Mouse (Mus musculus) hindbrain, embryonic 13.5 days (tissue): Measurements from ENCODE around the gene Rin2. TPM values are rescaled to one million over a fixed set of nuclear protein-coding genes. Genes with fewer than 3 reads are reported as not detected.

ENCODE experiments used
- ATAC-seq: fragments of 200-750 bp; cut with Nextera tagmentation; 2 replicates; pipeline ENCODE4 v1.8.0; 2017; ENCODE audit warnings: moderate TSS enrichment; ENCODE audit not compliant: low FRiP score
- H3K27ac ChIP-seq: fragments of 300-500 bp; sonication (generic); 2 replicates; pipeline ENCODE4 v1.5.1; 2015; ENCODE audit warnings: inconsistent platforms, mild to moderate bottlenecking, moderate library complexity
- H3K27me3 ChIP-seq: fragments of 300-500 bp; sonication (generic); 2 replicates; pipeline ENCODE4 v1.6.1; 2015; ENCODE audit warnings: mild to moderate bottlenecking, inconsistent platforms
- H3K36me3 ChIP-seq: fragments of 300-500 bp; sonication (generic); 2 replicates; pipeline ENCODE4 v1.6.1; 2015; ENCODE audit warnings: mild to moderate bottlenecking, inconsistent platforms
- H3K4me1 ChIP-seq: fragments of 300-500 bp; sonication (generic); replicated peaks from 2 replicates; pipeline ENCODE4 v1.6.1; 2015; ENCODE audit warnings: inconsistent platforms
- H3K4me2 ChIP-seq: fragments of 300-500 bp; sonication (generic); 2 replicates; pipeline ENCODE4 v1.6.1; 2015; ENCODE audit warnings: inconsistent platforms, mild to moderate bottlenecking, moderate library complexity
- H3K4me3 ChIP-seq: fragments of 300-500 bp; sonication (generic); 2 replicates; pipeline ENCODE4 v1.5.1; 2015; ENCODE audit warnings: mild to moderate bottlenecking, inconsistent platforms
- H3K9ac ChIP-seq: fragments of 300-500 bp; sonication (generic); 2 replicates; pipeline ENCODE4 v1.6.1; 2015; ENCODE audit warnings: mild to moderate bottlenecking, inconsistent platforms
- H3K9me3 ChIP-seq: fragments of 300-500 bp; sonication (generic); 2 replicates; pipeline ENCODE4 v1.6.1; 2016; ENCODE audit warnings: inconsistent platforms
- WGBS: fragments of 180-500 bp; shearing (Covaris S2); methylation state at CpG from one replicate; pipeline ENCODE4 v1.1.7; 2015; 5-methylcytosine and 5-hydroxymethylcytosine counted together
- polyA plus RNA-seq: library from polyadenylated mRNA; unstranded; fragments of >200 nt; fragmentation: Nextera tagmentation; extraction: Ambion mirVana; gene quantifications from 2 replicates; pipeline ENCODE4 v1.2.1, GENCODE M21; 2015

Gene Rin2
- polyA plus RNA-seq, 1 experiment from 2014 or later = 15.4 TPM

DNA sequence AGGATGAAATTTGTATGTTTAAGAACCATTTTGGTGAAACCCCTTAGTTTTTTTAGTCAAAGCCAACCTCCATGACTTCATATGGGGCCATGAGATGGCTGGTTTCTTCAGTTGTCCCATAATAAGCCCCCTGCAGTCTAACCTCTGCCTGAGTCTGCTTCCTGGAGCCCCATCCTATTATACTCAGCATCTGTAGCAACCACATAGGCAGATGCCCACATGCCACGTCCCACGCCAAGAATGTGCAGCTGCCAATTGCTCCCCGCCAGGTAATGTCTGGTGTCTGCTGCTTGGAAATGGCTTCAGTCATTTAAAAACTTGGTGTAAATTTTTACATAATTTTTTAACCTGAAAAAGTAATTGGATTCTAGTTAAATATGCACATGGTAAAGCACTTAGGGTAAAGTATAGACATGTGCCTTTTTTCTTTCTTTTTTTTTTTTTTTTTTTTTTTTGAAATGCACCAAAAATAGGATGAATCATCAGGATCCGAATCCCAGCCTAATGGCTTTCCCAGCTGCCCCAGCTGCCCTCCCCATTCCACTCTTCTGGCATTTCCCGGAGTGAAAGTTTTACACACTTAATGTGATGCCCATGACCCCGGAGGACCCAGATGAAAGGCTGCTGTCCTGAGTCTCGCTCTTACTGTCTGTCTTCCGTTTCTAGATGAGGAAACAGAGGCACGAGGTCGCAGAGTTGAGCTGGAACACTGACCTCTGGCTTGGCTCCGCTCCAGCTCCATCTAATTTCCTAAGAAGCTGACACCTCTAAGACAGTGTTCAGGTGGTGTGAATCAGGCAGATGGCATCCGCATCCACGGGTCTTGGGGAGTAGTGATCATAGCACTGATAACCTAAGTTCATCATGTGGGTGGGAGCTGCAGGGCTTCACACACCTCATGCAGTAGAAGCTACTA lies 68.0 kb downstream of the Rin2 start:
- no peaks in the 10 kb centered on the region for H3K36me3 ChIP-seq
- H3K9ac ChIP-seq = no peak overlapping the region
- no peak overlapping the region for H3K27ac ChIP-seq
- no peak for ATAC-seq
- H3K27me3 ChIP-seq = no peaks in the 10 kb centered on the region
- H3K4me2 ChIP-seq = no peak overlapping the region
- 81% methylated on average over 13 of the region's 13 CpGs for WGBS
- no peak overlapping the region for H3K4me3 ChIP-seq
- no peaks in the 10 kb centered on the region for H3K4me1 ChIP-seq
- no peaks in the 10 kb centered on the region for H3K9me3 ChIP-seq

- no peaks in the 10 kb centered on the region for H3K27me3 ChIP-seq
- no peak overlapping the region for H3K27ac ChIP-seq
- H3K36me3 ChIP-seq = no peaks in the 10 kb centered on the region
- no peak overlapping the region for H3K9ac ChIP-seq
- H3K4me1 ChIP-seq = no peaks in the 10 kb centered on the region
- no peak overlapping the region for H3K4me3 ChIP-seq
- no peaks in the 10 kb centered on the region for H3K9me3 ChIP-seq
- WGBS = 57% methylated on average over 1 of the region's 1 CpGs
- no peak for ATAC-seq
- no peak overlapping the region for H3K4me2 ChIP-seq
Observed at GRCm38 (mm10) chr2:145746406-145746805, 71.4 kb downstream of the Rin2 start.

DNA sequence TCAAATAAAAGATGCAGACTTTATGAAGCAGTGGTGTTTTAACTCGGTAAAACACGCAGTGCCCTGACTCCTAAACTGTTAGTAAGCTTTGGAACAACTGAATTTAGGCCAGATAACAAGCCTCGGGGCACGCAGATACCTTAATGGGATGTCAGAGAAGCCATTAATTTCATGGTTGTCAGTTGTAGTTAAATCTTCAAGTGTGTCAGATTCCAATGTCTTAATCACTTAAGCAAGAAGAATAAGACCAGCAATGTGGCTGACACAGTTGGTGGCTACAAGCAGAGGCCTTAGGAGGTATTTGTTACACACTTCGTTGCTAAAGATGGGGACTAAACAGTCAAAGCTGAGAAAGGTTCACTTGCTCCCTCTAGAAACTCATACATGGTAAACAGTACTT lies 74.6 kb downstream of the Rin2 start:
- no peak overlapping the region for H3K4me2 ChIP-seq
- ATAC-seq = no peak
- H3K9ac ChIP-seq = no peak overlapping the region
- H3K27ac ChIP-seq = no peak overlapping the region
- no peaks in the 10 kb centered on the region for H3K4me1 ChIP-seq
- no peaks in the 10 kb centered on the region for H3K36me3 ChIP-seq
- H3K27me3 ChIP-seq = no peaks in the 10 kb centered on the region
- H3K9me3 ChIP-seq = no peaks in the 10 kb centered on the region
- WGBS = 54% methylated on average over 5 of the region's 5 CpGs
- H3K4me3 ChIP-seq = no peak overlapping the region

GRCm38 (mm10) chr2:145752572-145752971 lies 77.6 kb downstream of the Rin2 start:
- no peak overlapping the region for H3K9ac ChIP-seq
- no peak overlapping the region for H3K27ac ChIP-seq
- no peaks in the 10 kb centered on the region for H3K36me3 ChIP-seq
- H3K4me1 ChIP-seq = peaks cover 7% of the 10 kb centered on the region
- 86% methylated on average over 6 of the region's 6 CpGs for WGBS
- no peak overlapping the region for H3K4me2 ChIP-seq
- H3K9me3 ChIP-seq = no peaks in the 10 kb centered on the region
- H3K4me3 ChIP-seq = no peak overlapping the region
- no peak for ATAC-seq
- H3K27me3 ChIP-seq = no peaks in the 10 kb centered on the region

DNA sequence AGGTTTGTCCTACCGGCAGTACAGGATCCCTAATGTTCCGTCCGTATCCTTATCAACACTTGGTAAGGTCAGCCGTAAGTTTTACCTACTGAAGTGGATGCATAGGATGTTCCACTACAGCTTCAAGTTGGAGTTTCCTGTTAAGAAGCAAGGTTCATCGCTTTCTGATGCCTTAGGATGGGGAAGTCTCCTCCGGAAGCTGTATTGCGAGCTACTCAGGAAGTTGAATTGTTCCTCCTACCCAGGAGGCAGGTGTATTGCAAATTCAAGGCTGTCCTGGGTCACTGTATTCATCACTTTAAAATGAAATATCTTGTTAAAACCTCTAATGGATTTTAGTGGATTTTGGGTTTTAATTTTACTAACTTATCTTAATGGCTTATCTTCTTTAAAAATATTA lies 79.0 kb downstream of the Rin2 start:
- Histone ChIP-seq H3K4me3 (no peak overlapping the region), H3K27ac (no peak overlapping the region), H3K4me1 (peaks cover 7% of the 10 kb centered on the region), H3K9me3 (no peaks in the 10 kb centered on the region), H3K36me3 (no peaks in the 10 kb centered on the region), H3K27me3 (no peaks in the 10 kb centered on the region), H3K9ac (no peak overlapping the region), H3K4me2 (no peak overlapping the region)
- 93% methylated on average over 7 of the region's 7 CpGs for WGBS
- no peak for ATAC-seq

DNA sequence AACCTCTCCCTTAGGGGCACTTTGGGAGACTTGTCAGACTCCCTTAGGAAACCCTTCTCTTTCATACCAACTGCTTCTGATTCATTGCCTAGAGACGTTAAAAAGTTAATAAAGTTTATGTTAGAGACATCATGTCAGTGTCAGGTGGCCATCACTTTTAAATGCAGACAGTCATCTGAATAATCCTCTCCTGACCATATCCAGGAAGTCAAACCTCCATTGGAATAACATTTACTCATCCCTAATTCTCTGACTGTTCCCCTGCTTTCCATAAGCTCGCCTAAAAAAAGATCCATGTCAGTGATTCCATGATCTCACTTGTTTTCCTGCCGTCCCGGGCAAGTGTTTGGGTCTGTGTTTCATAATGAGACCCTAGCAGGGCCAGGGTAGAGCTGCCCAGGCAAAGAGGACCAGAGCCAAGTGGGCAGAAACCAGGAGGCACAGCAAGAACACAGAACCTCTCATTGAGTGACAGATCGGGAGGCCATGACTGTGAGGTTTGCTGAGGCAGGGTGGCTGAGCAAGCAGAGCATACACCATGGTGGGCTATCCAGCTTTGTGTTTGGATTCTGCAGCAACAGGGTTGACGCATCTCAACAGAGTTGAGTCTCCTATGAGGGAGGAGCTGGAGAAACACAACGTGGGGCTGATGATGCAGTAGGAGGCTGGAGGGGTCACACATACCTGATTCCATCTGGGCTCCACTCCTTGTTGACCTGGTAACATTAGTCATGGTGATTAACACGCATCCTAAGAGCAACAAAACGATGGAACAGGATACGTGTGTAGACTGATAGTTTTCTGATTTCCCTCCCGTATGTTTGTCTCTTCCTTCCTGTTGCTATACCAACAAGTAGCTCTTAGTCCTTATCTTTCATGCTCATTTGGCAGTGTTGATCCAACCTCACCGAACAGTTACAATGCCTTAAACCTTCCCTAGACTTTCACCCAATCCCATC lies 81.1 kb downstream of the Rin2 start:
- H3K9ac ChIP-seq = no peak overlapping the region
- ATAC-seq = no peak
- no peak overlapping the region for H3K4me3 ChIP-seq
- H3K27ac ChIP-seq = no peak overlapping the region
- H3K4me1 ChIP-seq = peaks cover 7% of the 10 kb centered on the region
- 84% methylated on average over 12 of the region's 12 CpGs for WGBS
- H3K4me2 ChIP-seq = no peak overlapping the region
- H3K36me3 ChIP-seq = no peaks in the 10 kb centered on the region
- H3K27me3 ChIP-seq = no peaks in the 10 kb centered on the region
- H3K9me3 ChIP-seq = no peaks in the 10 kb centered on the region

DNA sequence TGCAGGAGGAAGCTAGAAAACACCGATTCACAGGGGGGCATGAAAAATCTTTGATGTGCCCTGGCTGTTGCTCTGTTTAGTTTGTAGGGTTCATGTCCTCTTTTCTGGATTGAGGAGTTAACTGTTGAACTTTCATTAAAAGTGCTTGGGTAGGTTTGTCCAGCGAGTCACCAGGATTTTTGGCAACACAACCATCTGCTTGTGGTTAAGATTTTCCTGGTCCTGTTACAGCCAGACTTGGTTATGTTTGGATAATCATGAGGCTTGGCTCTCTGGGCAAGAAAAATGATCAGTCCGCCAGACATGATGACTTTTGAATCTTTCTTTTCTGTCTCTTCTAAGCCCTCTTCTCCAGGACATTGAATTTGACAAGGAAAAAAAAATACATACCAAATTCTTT lies 85.1 kb downstream of the Rin2 start:
- Histone ChIP-seq H3K9me3 (no peaks in the 10 kb centered on the region), H3K4me1 (peaks cover 7% of the 10 kb centered on the region), H3K27me3 (no peaks in the 10 kb centered on the region), H3K9ac (no peak overlapping the region), H3K4me3 (no peak overlapping the region), H3K4me2 (no peak overlapping the region), H3K36me3 (no peaks in the 10 kb centered on the region), H3K27ac (no peak overlapping the region)
- ATAC-seq = no peak
- WGBS = 71% methylated on average over 3 of the region's 3 CpGs

DNA sequence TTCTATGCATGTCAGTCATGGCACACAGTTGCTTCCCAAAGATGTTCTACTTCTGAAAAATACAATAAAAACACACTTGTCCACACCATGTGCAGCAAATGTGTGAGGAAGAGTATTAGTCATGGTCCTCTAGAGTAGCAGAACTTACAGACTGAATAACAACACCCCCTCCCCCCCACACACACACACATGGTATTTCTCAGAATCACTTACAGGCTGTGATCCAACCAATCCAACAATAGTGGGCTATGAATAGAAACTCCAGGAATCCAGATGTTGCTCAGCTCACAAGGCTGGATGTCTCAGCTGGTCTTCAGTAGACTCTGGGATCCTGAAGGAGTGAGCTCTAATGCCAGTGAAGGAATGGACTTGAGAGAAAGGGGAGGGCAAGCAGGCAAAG lies 86.4 kb downstream of the Rin2 start:
- Histone ChIP-seq H3K27ac (no peak overlapping the region), H3K9me3 (no peaks in the 10 kb centered on the region), H3K9ac (no peak overlapping the region), H3K36me3 (no peaks in the 10 kb centered on the region), H3K4me3 (no peak overlapping the region), H3K4me1 (peaks cover 7% of the 10 kb centered on the region), H3K27me3 (no peaks in the 10 kb centered on the region), H3K4me2 (no peak overlapping the region)
- ATAC-seq = no peak

GRCm38 (mm10) chr2:145769964-145770363 lies 94.9 kb downstream of the Rin2 start:
- Histone ChIP-seq H3K27me3 (no peaks in the 10 kb centered on the region), H3K9me3 (no peaks in the 10 kb centered on the region), H3K36me3 (no peaks in the 10 kb centered on the region), H3K4me3 (no peak overlapping the region), H3K9ac (peak overlapping the region; percentile 13; the same call in 1 of the 2 replicates), H3K27ac (no peak overlapping the region), H3K4me2 (no peak overlapping the region), H3K4me1 (peaks cover 13% of the 10 kb centered on the region)
- WGBS = 12% methylated on average over 10 of the region's 10 CpGs
- ATAC-seq = no peak

GRCm38 (mm10) chr2:145770730-145771536 lies 95.9 kb downstream of the Rin2 start:
- Histone ChIP-seq H3K4me1 (peaks cover 15% of the 10 kb centered on the region), H3K4me2 (no peak overlapping the region), H3K27me3 (no peaks in the 10 kb centered on the region), H3K36me3 (no peaks in the 10 kb centered on the region), H3K27ac (no peak overlapping the region), H3K4me3 (no peak overlapping the region), H3K9me3 (no peaks in the 10 kb centered on the region), H3K9ac (no peak overlapping the region)
- no peak for ATAC-seq
- WGBS = 82% methylated on average over 7 of the region's 7 CpGs

DNA sequence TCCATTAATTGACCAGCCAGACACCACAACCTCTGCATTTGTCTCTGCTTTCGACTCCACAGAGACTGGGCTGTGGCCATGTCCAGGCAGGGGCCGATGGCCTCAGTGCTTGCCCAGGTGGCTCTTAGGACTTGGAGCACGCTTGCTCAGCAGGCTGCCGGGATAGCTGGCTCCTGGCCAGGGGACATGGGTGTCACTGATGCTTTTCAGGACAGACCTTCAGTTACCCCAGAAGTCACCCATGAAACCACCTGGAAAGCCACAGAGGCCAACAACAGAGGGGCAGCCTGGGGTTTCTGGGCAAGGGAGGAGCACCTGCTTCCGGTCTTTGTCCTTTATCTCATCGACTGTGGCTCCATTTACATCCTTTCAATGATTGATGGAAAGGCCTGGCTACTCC lies 108.2 kb downstream of the Rin2 start:
- 66% methylated on average over 6 of the region's 6 CpGs for WGBS
- Histone ChIP-seq H3K36me3 (no peaks in the 10 kb centered on the region), H3K27me3 (no peaks in the 10 kb centered on the region), H3K27ac (no peak overlapping the region), H3K9ac (no peak overlapping the region), H3K4me3 (no peak overlapping the region), H3K4me2 (no peak overlapping the region), H3K9me3 (no peaks in the 10 kb centered on the region), H3K4me1 (peaks cover 23% of the 10 kb centered on the region)
- no peak for ATAC-seq
